Mouse (Mus musculus) left cerebral cortex, adult 2 months (tissue): ENCODE data around the gene Aatf. TPM values are rescaled to one million over a fixed set of nuclear protein-coding genes. Genes with fewer than 3 reads are reported as not detected.
A peak's percentile ranks its signal among the peaks of the same experiment; 100 is the strongest.

Experiments
- DNase-seq, 2 experiments: peaks; one replicate each; pipeline ENCODE4 v3.0.0; 2021 to 2022; ENCODE audit warnings: low spot score in 2 of 2, mixed read lengths in 1 of 2; ENCODE audit errors: extremely low spot score in 1 of 2
- H3K27ac ChIP-seq: fragments of 200-600 bp; 2 replicates; pipeline ENCODE4 v1.8.1; 2022
- H3K4me3 ChIP-seq: fragments of 200-600 bp; 2 replicates; pipeline ENCODE4 v1.8.1; 2022
- CTCF ChIP-seq: fragments of 200-600 bp; IDR thresholded peaks from 2 replicates; pipeline ENCODE4 v1.8.1; 2022; ENCODE audit warnings: antibody characterized with exemption, mild to moderate bottlenecking, moderate library complexity
- intact Hi-C: fragments of 180-260 bp; cut with DNase I; formaldehyde crosslinking; loops from one replicate; pipeline ENCODE4 v1.15.1; 2025
- total RNA-seq, 2 experiments: library from RNA; stranded (reverse); gene quantifications; 2 replicates each; pipeline ENCODE4 v1.2.3; 2021

Gene Aatf
- total RNA-seq, 2 experiments from 2014 or later: 21.4 to 23.2 TPM

DNA sequence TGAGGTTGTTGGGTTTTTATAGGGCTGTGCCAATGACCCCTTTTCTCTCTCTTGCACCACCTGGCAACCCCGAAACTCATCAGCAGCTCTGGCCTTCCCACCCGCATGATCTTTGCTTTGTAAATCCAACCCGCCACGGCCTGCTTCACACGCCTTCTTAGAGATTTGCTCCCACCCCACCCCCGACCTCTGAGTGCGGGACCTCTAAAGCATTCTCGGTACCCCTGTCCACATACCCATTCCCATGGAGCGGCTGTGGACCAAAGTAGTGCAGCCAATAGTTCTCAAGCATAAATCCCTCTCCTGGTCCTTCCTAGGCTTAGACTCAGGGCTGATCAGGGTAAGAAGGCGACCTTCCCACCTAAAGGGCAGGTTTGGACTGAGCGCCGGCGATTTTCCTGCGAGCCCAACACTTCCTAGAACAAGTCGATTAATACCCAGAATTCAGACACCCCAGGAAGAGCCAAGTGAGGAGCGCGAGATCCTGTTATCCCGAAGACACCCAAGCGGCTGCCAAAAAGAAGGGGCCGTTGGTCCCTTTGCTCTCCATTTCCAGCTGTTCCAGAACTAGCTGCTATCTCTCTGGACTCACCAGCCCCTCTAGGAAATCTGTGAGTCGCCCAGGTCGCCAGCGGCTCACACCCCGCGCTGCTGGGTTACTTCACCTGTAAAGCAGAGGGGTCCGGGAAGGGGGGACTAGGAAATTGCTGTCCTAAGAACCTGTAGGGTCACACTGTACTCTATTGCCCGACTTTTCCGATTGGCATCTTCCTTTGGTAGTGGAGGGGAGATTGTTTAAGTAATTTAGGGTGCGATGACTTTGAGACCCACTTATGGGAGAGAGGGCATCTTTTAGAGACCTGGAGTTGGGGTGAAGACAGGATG is 13.9 kb upstream of the Aatf start:
- intact Hi-C loops: loop anchor here (5.0 kb wide), 1 partner anchor 1360 kb away; the partner anchor contains the start of gene Tbx4

DNA sequence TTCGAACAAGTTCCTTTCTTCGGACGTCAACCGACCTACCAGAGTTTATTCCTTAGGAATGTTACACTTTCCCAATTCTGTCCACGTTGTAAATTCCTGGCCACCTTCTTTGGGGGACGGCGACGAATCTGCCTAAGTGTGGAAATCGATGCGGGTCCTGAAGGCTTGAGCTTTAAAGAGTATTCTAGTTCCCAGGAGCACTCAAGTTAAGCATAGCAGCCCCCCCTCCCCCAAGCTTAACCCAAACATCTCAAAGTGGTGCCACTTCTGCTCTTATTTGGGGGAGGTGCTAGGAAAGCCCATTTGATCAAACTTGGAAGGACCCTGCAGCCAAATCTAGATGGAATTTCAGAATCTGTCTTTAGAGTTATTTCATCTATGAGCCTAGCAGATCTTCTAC is 13.1 kb upstream of the Aatf start:
- no peak for DNase-seq
- no peak for TF ChIP-seq CTCF
- H3K4me3 ChIP-seq: no peak overlapping the region
- intact Hi-C loops: loop anchor here (5.0 kb wide), 1 partner anchor 1361 kb away; the partner anchor contains the start of gene Tbx4
- no peak overlapping the region for H3K27ac ChIP-seq

More for the DNA sequence above, 13.9 kb upstream of the Aatf start:
- no peak for DNase-seq
- H3K4me3 ChIP-seq: no peak overlapping the region
- no peak for TF ChIP-seq CTCF
- H3K27ac ChIP-seq: no peak overlapping the region

DNA sequence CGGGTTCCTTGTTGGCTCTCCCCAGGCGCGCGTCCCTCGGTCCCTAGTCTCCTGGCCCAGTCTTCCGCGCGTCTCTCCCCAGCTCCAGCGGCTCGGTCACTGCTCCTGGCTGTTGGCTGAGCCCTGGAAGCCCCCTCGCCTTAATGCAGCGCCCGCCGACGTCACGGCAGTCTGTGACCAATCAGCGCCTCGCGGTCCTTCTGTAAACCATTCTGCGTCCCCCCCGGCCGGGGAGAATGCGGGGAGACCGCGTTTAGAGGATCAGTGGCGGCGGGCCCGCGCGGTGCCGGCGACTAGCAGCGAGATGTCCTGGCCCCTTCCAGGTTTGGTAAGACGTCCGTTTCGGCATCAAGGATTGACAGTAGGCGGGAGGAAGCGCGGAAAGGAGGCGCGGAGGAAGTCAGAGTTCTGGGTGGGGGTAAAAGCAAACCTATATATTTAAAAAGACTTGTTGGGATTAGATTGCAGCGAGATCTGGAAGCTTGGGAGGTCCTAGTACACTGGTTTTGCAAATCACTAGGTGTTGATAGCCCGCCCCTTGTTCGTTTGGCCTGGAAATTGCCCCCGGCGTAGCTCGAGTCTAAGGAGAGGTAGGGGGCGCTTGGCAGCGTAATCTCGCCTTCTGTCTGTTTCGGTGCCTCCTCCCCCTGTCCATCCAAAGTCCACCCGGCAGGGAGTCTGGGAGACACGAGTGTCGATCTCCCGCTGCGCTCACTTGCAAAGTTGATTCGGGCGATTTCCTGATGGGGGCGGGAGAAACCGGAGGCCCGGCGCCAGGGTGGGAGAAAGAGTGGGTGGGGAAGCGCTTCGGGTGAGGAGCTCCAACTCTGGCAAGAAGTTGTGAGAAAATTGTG is 12.3 kb upstream of the Aatf start, which contains the start of gene Lhx1:
Gene Lhx1, minus strand, starts transcription at position 115 of the 854 bp plus-strand sequence.
- no peak for TF ChIP-seq CTCF
- intact Hi-C loops: loop anchor here (5.0 kb wide), 1 partner anchor 1362 kb away; the partner anchor contains the start of gene Tbx4
- Histone ChIP-seq H3K4me3 (no peak within 1 kb of the TSS), H3K27ac (no peak within 1 kb of the TSS)
- no peak for DNase-seq

DNA sequence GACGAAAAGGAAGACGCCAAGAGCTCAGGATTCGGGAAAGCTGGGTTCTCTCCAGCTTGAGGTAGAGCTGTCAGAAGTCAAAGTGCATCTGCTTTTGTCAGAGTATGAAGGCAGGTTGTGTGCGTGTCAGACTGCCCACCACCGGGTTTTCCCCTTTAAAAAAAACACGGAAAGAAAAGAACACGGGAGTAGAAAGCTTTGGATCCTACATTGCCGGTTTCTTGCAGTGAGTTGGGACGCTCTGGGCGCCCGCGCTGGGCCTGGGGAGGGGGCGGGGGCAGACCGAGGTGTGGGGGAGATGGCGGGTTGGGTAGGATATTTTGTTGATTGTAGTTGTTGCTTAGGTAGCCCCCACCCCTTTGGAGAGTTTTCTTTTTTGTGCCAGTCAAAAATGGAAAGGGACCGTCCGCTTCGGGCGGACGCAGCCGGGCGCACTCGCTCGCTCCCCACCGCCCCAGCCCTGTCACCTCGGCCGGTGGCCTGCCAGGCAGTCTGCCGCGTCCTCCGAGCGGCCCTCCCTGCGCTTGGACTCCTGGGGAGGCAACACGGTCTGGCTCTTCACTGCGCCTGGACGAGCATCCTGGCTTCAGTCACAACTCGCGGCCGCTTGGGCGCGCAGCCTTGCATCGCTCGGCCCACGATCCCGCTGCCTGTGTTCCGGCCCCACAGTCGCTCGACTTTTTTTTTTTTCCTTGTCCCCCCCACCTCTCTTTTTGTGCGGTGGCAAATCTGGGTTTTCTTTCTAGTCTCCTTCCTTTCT is 11.4 kb upstream of the Aatf start:
- Histone ChIP-seq H3K27ac (no peak overlapping the region), H3K4me3 (no peak overlapping the region)
- no peak for DNase-seq
- intact Hi-C loops: loop anchor here (5.0 kb wide), 2 partner anchors 1313 to 1363 kb away; partner anchors contain the start of gene Tbx4
- no peak; the same call in 1 of the 2 replicates for TF ChIP-seq CTCF

DNA sequence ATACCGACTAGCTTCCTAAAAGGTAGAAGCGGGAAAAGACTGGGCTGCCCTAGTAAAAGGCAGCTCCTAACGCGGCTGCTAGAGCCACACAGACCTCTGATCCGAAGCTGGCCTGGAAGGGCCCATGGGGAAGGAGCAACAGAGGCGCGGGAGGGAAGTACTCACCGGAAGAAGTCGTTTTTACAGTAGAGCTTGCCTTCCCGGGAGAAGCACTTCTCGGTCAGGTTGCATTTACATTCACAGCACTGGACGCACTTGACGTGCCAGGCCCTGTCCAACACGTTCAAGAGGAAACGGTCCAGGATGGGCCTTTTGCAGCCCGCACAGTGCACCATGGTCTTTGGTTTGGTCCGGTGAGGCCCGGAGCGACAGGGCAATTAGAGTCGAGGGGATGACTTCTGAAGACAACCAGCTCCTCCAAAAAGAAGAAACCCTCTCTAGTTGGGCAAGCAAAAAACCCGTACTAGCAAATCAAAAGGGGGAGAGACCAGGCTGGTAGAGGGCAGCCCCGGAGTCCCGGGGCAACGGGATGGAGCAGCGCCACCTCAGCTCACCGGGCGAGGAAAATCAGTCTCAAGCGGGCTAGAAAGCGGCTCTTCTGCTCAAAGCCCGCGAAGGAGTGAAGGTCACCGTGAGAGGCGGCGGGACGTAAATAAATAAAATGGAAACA is 10.7 kb upstream of the Aatf start:
- no peak for TF ChIP-seq CTCF
- intact Hi-C loops: loop anchor here (5.0 kb wide), 1 partner anchor 1313 kb away; no protein-coding TSS in a partner anchor
- DNase-seq: no peak
- H3K27ac ChIP-seq: no peak overlapping the region
- no peak overlapping the region for H3K4me3 ChIP-seq

DNA sequence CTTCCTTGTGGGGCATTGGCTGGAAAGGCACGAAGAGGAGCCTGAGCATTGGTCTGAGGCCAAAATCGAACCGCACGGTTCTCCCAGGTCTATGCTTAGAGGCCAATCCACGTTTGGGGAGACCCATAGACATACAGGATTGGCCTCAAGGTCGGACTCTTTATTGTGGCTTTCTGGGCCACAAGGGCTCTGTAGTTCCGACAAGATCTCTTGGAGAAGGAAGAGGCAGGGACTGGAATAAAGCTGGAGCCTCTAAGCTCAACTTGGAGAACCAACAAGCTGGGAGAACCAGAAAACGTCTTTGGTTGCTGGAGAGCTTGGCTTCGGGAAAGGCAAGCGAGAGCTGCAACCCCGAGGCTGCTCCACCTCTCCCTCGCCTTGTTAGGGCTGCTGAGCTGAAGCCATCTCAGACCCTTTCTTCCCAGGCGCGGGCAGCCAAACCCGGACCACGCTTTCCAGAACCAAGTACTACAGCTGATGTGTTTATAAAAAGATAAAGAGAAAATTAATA is 10.1 kb upstream of the Aatf start:
- TF ChIP-seq CTCF: no peak
- no peak overlapping the region for H3K4me3 ChIP-seq
- DNase-seq: no peak
- no peak overlapping the region for H3K27ac ChIP-seq
- intact Hi-C loops: loop anchor here (5.0 kb wide), 1 partner anchor 1314 kb away; no protein-coding TSS in a partner anchor

DNA sequence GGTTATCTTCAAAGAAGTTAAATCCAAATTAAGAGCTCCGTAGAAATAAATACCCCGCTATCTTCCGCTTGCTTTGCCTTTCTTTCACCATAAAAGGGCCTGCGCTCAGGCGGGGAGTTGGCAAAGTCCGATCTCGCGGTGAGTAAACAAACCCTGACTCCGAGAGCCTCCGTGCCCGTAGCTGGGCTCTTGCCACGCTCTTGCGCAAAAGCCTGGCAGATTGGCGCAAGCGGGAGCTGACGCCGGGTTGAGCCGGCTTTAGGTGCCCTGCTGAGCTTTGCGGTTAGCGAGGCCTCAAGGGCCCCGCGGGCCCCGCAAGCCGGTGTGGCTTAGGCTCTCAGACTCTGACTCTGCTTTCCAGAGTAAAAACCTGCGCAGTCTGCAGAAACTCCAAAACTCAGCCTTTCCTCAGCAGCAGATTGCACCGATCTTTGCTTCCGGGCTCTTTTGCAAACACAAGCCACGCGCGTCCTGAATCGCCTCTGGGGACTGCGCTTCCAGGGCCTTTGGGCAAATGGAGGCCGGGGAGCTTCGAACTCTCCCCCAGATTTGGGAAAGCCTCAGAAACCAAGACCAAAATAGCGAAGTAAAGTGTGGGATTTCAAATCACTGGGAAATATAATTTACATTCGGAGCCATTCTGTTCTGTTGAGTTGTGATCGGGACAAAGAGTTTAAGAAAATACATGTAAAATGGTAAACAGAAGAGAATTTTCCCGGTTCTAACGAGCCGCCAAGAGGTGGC is 9.4 kb upstream of the Aatf start:
- intact Hi-C loops: loop anchor here (5.0 kb wide), 1 partner anchor 1315 kb away; no protein-coding TSS in a partner anchor
- TF ChIP-seq CTCF: no peak
- DNase-seq: peak in 1 of 2 experiments; percentile 26
- Histone ChIP-seq H3K27ac (no peak overlapping the region), H3K4me3 (no peak overlapping the region)

DNA sequence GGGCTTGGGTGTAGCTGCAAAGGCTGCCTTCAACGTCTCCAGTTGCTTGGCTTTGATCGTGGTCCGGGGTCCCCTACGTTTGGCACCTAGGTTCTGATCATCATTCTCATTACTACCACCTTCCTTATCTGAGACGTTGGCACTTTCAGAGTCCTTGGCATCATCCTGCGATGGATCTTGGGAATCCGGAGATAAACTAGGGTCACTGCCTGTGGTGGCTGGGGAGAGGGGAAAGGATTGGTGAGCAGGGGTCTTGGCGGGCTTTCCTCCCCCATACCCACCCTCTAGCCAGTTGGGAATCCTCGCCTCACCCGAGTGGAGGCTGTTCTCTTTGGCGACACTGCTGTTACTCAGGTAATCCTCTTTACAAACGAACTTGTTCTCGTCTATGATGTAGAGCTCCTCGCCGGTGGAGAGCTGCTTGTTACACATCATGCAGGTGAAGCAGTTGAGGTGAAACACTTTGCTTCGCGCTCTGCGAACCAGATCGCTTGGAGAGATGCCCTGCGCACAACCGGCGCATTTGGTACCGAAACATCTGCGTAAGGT is 8.5 kb upstream of the Aatf start:
- no peak for TF ChIP-seq CTCF
- H3K4me3 ChIP-seq: no peak overlapping the region
- no peak for DNase-seq
- intact Hi-C loops: loop anchor here (5.0 kb wide), 1 partner anchor 1315 kb away; no protein-coding TSS in a partner anchor
- H3K27ac ChIP-seq: no peak overlapping the region

DNA sequence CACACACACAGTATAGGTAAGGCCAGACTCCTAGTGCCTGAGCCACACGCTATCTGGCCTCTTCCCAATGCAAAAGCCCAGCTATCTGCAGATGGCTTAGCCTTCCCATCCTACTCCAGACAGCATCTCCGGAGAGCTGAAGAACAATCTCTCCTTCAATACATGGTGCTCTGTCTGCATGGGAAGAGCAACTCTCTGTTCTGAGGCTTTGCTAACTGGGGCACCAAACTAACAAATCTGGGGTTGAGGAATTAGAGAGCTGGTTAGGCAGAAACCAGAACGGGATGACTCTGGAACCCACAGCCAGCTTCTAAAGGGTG is 7.7 kb upstream of the Aatf start:
- intact Hi-C loops: loop anchor here (5.0 kb wide), 1 partner anchor 1316 kb away; no protein-coding TSS in a partner anchor
- no peak overlapping the region for H3K4me3 ChIP-seq
- no peak for TF ChIP-seq CTCF
- H3K27ac ChIP-seq: no peak overlapping the region
- DNase-seq: no peak
